Mouse (Mus musculus): ENCODE results near the gene Gm11757. TPM values are rescaled to one million over a fixed set of nuclear protein-coding genes. Genes with fewer than 3 reads are reported as not detected.
"Not testable (repeated sequence)": the region's sequence is repeated elsewhere in the genome, so short reads cannot be mapped to it uniquely, and the experiment has no call there.

Gene Gm11757
- not detected for total RNA-seq (2021)

DNA sequence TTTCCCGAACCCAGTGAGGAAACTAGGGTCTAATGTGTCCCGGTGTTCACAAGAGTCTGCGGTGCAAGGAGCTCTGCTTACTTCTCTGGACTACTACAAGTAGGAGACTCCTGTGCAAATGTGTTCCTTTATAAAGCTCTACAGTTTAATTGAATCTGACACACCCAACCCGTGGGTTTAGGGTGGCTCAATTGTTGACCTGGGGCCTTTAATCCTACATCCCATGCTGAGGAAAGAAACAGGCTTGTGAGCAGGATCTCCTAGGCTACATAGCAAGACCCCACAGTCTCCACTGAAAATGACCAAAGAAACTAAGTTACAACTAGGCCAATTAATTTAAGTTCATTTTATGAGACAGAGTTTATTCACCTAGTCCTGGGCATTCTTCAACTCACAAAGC is at the start of gene Gm11757:
TSS of gene Gm11757 (minus strand) at position 101 of the 400 bp plus-strand sequence.
- DNase-seq (ENCODE audit: low spot score); intact Hi-C loops (cut with DNase I): not testable (repeated sequence)

- DNase-seq (ENCODE audit: low spot score); intact Hi-C loops (cut with DNase I): not testable (repeated sequence)
Measured at GRCm38 (mm10) chr4:73920660-73921059, 29.7 kb upstream of the Gm11757 start, which contains the start of gene Gm11756. Gene Gm11756, minus strand, starts transcription at chr4:73920760.

- DNase-seq (ENCODE audit: low spot score); intact Hi-C loops (cut with DNase I): not testable (repeated sequence)
Measured at GRCm38 (mm10) chr4:73905853-73906252, 14.9 kb upstream of the Gm11757 start, which contains the start of gene Gm13871. Gene Gm13871, minus strand, starts transcription at chr4:73905953.

DNA sequence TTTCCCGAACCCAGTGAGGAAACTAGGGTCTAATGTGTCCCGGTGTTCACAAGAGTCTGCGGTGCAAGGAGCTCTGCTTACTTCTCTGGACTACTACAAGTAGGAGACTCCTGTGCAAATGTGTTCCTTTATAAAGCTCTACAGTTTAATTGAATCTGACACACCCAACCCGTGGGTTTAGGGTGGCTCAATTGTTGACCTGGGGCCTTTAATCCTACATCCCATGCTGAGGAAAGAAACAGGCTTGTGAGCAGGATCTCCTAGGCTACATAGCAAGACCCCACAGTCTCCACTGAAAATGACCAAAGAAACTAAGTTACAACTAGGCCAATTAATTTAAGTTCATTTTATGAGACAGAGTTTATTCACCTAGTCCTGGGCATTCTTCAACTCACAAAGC is 14.7 kb downstream of the Gm11757 start, which contains the start of gene Gm11758:
TSS of gene Gm11758 (minus strand) at position 101 of the 400 bp plus-strand sequence.
- DNase-seq (ENCODE audit: low spot score); intact Hi-C loops (cut with DNase I): not testable (repeated sequence)

Other genes starting within 250 kb of the Gm11757 start
- gene Gm11239, start 222.8 kb downstream of the Gm11757 start, total RNA-seq (2021) = not detected
- not detected for gene Gm428, start 207.6 kb downstream of the Gm11757 start, total RNA-seq (2021)
- under 1 TPM; 0.70 to 0.86 TPM for gene Rasef, start 100.1 kb downstream of the Gm11757 start, total RNA-seq (2021)
- gene Gm11758, start 14.8 kb downstream of the Gm11757 start, total RNA-seq (2021) = not detected
- gene Gm13871, start 14.8 kb upstream of the Gm11757 start, total RNA-seq (2021) = not detected
- 1 to 10 TPM; 1.5 to 1.8 TPM for gene Gm11756, start 29.6 kb upstream of the Gm11757 start, total RNA-seq (2021)
- gene 2310002L09Rik, start 59.7 kb upstream of the Gm11757 start, total RNA-seq (2021) = 10 to 100 TPM; 21.5 to 22.6 TPM
- gene Frmd3, start 122.3 kb upstream of the Gm11757 start, total RNA-seq (2021) = under 1 TPM; 0.10 to 0.11 TPM

Measured in heart, postnatal 25 days (tissue).